Mouse (Mus musculus) MEL (cell line): ENCODE measurements around the gene Inafm2. TPM values are rescaled to one million over a fixed set of nuclear protein-coding genes. Genes with fewer than 3 reads are reported as not detected.
A peak's percentile ranks its signal among the peaks of the same experiment; 100 is the strongest.

ENCODE experiments used
- DNase-seq: peaks from one replicate; pipeline ENCODE4 v3.0.0; 2011; ENCODE audit warnings: low read depth, low spot score
- H3K27ac ChIP-seq: 2 replicates; pipeline ENCODE4 v1.5.1; 2012; ENCODE audit warnings: low read depth, mild to moderate bottlenecking, control low read depth, low read length, moderate library complexity; ENCODE audit not compliant: control insufficient read depth
- H3K27me3 ChIP-seq, 2 experiments: fragments of 150-350 bp in 1 of 2; sonication (generic) in 1 of 2; 2 replicates each; pipeline ENCODE4 v1.6.1; 2012; ENCODE audit warnings: low read length in 2 of 2, mild to moderate bottlenecking in 2 of 2, improper control_type of control experiment in 1 of 2, moderate library complexity in 1 of 2; ENCODE audit not compliant: insufficient read depth in 2 of 2, control insufficient read depth in 1 of 2
- H3K36me3 ChIP-seq, 2 experiments: 2 replicates each; pipeline ENCODE4 v1.6.1; 2012 to 2014; ENCODE audit warnings: low read length in 2 of 2, improper control_type of control experiment in 1 of 2, inconsistent platforms in 1 of 2, mild to moderate bottlenecking in 1 of 2; ENCODE audit not compliant: insufficient read depth in 2 of 2, control insufficient read depth in 1 of 2
- H3K4me1 ChIP-seq, 2 experiments: fragments of 150-350 bp in 1 of 2; sonication (generic) in 1 of 2; 2 replicates each; pipeline ENCODE4 v1.6.1; 2012; ENCODE audit warnings: low read length in 2 of 2, improper control_type of control experiment in 1 of 2, mild to moderate bottlenecking in 1 of 2; ENCODE audit not compliant: insufficient read depth in 2 of 2, control insufficient read depth in 1 of 2
- H3K4me3 ChIP-seq, 2 experiments: fragments of 150-350 bp in 1 of 2; sonication (generic) in 1 of 2; 2 replicates each; pipeline ENCODE4 v1.5.1; 2012; ENCODE audit warnings: low read depth in 2 of 2, low read length in 2 of 2, mild to moderate bottlenecking in 2 of 2, moderate library complexity in 2 of 2, control low read depth in 1 of 2, improper control_type of control experiment in 1 of 2; ENCODE audit not compliant: control insufficient read depth in 1 of 2, insufficient read depth in 1 of 2
- H3K79me2 ChIP-seq: 2 replicates; pipeline ENCODE4 v1.6.1; 2012; ENCODE audit warnings: mild to moderate bottlenecking, low read length, moderate library complexity; ENCODE audit not compliant: control insufficient read depth, poor library complexity, insufficient read depth
- H3K9ac ChIP-seq: 2 replicates; pipeline ENCODE4 v1.6.1; 2012; ENCODE audit warnings: low read depth, mild to moderate bottlenecking, control low read depth, low read length, moderate library complexity; ENCODE audit not compliant: control insufficient read depth, poor library complexity, severe bottlenecking
- H3K9me3 ChIP-seq: fragments of 150-350 bp; sonication (generic); replicated peaks from 2 replicates; pipeline ENCODE4 v1.6.1; 2012; ENCODE audit warnings: mild to moderate bottlenecking, low read length, improper control_type of control experiment, moderate library complexity; ENCODE audit not compliant: insufficient read depth
- CTCF ChIP-seq, 3 experiments: IDR thresholded peaks in 2 of 3; conservative IDR thresholded peaks in 1 of 3; 2 replicates each; pipeline ENCODE4 v1.5.1; 2011 to 2012; ENCODE audit warnings: low read length in 3 of 3, low read depth in 2 of 3, mild to moderate bottlenecking in 2 of 3, improper control_type of control experiment in 1 of 3, inconsistent platforms in 1 of 3, mixed read lengths in 1 of 3, moderate library complexity in 1 of 3; ENCODE audit not compliant: control insufficient read depth in 1 of 3, insufficient read depth in 1 of 3, poor library complexity in 1 of 3, severe bottlenecking in 1 of 3
- ETS1 ChIP-seq: IDR thresholded peaks from 2 replicates; pipeline ENCODE4 v1.6.1; 2012; ENCODE audit warnings: low read depth, mild to moderate bottlenecking, inconsistent platforms, low read length, improper control_type of control experiment, moderate library complexity
- JUND ChIP-seq: IDR thresholded peaks from 2 replicates; pipeline ENCODE4 v1.6.1; 2011; ENCODE audit warnings: low read depth, mild to moderate bottlenecking, improper control_type of control experiment, low read length
- MAX ChIP-seq: IDR thresholded peaks from 2 replicates; pipeline ENCODE4 v1.6.1; 2011; ENCODE audit warnings: low read length, improper control_type of control experiment
- MXI1 ChIP-seq: IDR thresholded peaks from 2 replicates; pipeline ENCODE4 v1.6.1; 2011; ENCODE audit warnings: mild to moderate bottlenecking, low read depth, low read length, improper control_type of control experiment
- RAD21 ChIP-seq: IDR thresholded peaks from 2 replicates; pipeline ENCODE4 v1.6.1; 2011; ENCODE audit warnings: mild to moderate bottlenecking, low read depth, low read length, improper control_type of control experiment
- SMC3 ChIP-seq: IDR thresholded peaks from 2 replicates; pipeline ENCODE4 v1.6.1; 2011; ENCODE audit warnings: low read depth, low read length, improper control_type of control experiment
- TBP ChIP-seq: IDR thresholded peaks from 2 replicates; pipeline ENCODE4 v1.8.0; 2011; ENCODE audit warnings: low read depth, low read length, improper control_type of control experiment
- USF1 ChIP-seq: IDR thresholded peaks from 2 replicates; pipeline ENCODE4 v1.6.1; 2014; ENCODE audit warnings: low read depth, mild to moderate bottlenecking, inconsistent platforms, low read length, improper control_type of control experiment, moderate library complexity
- polyA plus RNA-seq, 2 experiments: library from polyadenylated mRNA; stranded (reverse) in 1 of 2; unstranded in 1 of 2; fragments of >175 nt in 1 of 2; fragments of >200 nt in 1 of 2; gene quantifications; 2 replicates each; pipeline versions ENCODE4 v1.2.1 to v1.2.4; 2012; ENCODE audit warnings: low replicate concordance in 2 of 2, low read depth in 1 of 2; ENCODE audit not compliant: insufficient read length in 2 of 2, insufficient read depth in 1 of 2, missing spikeins in 1 of 2
- total RNA-seq: library from RNA; depleted of rRNA; stranded (reverse); fragments of 300-350 nt; gene quantifications from 2 replicates; pipeline ENCODE4 v1.2.3, GENCODE M21; 2012

The Inafm2 gene
- total and polyA plus RNA-seq, 3 experiments: 8.6 to 14.5 TPM; not detected in 1

- Histone ChIP-seq H3K9ac (peak overlapping the region; percentile 52), H3K27ac (no peak overlapping the region), H3K36me3 (peaks cover 0 to 2% of the 10 kb centered on the region in 2 experiments; a peak in 2 of 4 replicates), H3K4me1 (peaks cover 0 to 14% of the 10 kb centered on the region in 2 experiments; a peak in 2 of 4 replicates), H3K9me3 (no peaks in the 10 kb centered on the region), H3K79me2 (no peaks in the 10 kb centered on the region; the same call in 1 of the 2 replicates), H3K4me3 (peak overlapping the region; percentile 56 to 59), H3K27me3 (peaks cover 0 to 7% of the 10 kb centered on the region in 2 experiments; a peak in 1 of 4 replicates)
- TF ChIP-seq MAX (0 out of 2 replicates have a peak, but pooled peaks have one; percentile 19), MXI1 (no peak), RAD21 (peak; percentile 4; the same call in 1 of the 2 replicates), SMC3 (peak; percentile 50), CTCF (IDR thresholded peaks at IDR 0.05 in 2 of 3, conservative IDR thresholded peaks at IDR 0.05 in 1 of 3; ENCODE audit: control insufficient read depth in 1 of 3, insufficient read depth in 1 of 3, low read depth in 2 of 3, low read length in 3 of 3, poor library complexity in 1 of 3, severe bottlenecking in 1 of 3) (peak in 2 of 3 experiments; percentile 33 to 60; a peak in 5 of 6 replicates)
- DNase-seq: peak; percentile 54
These were observed 42.4 kb upstream of the Inafm2 start for GRCm38 (mm10) chr2:118702883-118703761.

DNA sequence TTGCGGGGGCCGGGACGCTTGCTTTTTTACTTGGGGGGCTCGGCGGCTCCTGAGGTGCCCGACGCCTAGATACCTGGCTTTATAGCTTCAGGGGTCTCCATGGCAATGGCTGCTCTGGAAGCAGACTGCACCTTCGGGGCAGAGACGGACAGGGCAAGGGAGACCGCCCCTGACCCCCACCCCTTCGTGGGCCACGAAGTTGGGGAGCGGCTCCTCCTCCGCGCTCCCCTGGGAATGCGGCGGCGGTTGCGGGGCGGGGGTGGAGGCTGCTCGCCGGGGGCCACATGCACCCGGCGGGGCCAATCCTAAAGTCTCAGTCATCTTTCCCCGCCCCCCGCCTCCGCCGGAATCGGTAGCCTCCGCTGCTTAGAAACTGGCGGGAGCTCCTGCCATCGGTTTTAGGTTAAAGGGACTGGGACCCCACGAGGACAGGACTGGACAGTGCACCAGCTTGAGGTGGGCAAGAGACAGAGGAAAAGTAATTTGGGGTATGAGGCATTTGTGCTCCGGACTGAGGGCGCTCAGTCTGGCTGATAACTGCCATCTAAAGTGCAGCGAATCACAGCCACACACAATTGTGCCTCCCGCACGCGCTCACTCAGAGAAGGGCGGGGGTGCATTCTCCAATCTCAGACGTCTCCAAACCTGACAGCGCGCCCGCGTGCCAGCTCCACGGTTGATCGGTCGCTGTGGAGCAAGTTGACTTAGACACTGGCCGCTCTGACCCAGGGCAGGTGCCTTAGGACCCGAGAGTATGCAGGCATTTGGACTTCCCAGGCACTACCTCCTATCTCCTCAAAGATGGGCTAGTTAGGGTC, 41.4 kb upstream of the Inafm2 start, which contains the start of gene Ankrd63:
TSS of gene Ankrd63 (minus strand) at position 51 of the 818 bp plus-strand sequence.
- no peak within 1 kb of the TSS for H3K27ac ChIP-seq
- peak; percentile 51 for DNase-seq
- H3K4me1 ChIP-seq: peaks cover 0 to 14% of the 10 kb centered on the region in 2 experiments; a peak in 2 of 4 replicates
- H3K9me3 ChIP-seq: no peaks in the 10 kb centered on the region
- no peaks in the 10 kb centered on the region; the same call in 1 of the 2 replicates for H3K79me2 ChIP-seq
- peak within 1 kb of the TSS; percentile 52 for H3K9ac ChIP-seq
- H3K27me3 ChIP-seq: peaks cover 0 to 7% of the 10 kb centered on the region in 2 experiments; a peak in 1 of 4 replicates
- peak within 1 kb of the TSS; percentile 56 to 59 for H3K4me3 ChIP-seq
- peaks cover 0 to 2% of the 10 kb centered on the region in 2 experiments; a peak in 2 of 4 replicates for H3K36me3 ChIP-seq
- TF ChIP-seq TBP (no peak), SMC3 (no peak), MAX (no peak), MXI1 (peak; percentile 23; the same call in 1 of the 2 replicates), USF1 (peak; percentile 58), ETS1 (no peak), JUND (no peak)
